Mouse (Mus musculus): ENCODE data around the gene Dmrta2. TPM values are rescaled to one million over a fixed set of nuclear protein-coding genes. Genes with fewer than 3 reads are reported as not detected.

Dmrta2 gene
- under 1 TPM; 0.37 to 0.62 TPM for total RNA-seq (2021)
- long read RNA-seq, experiment 1, result 0 reads
- long read RNA-seq, experiment 2, result 0 reads

GRCm38 (mm10) chr4:109977148-109978067 is at the start of gene Dmrta2:
Dmrta2 (plus strand) TSS chr4:109978053.
- no peak for DNase-seq (ENCODE audit: low spot score in 2 of 2)

- DNase-seq (ENCODE audit: low spot score in 2 of 2), result no peak
Measured at GRCm38 (mm10) chr4:109929058-109929457, 48.8 kb upstream of the Dmrta2 start.

- DNase-seq (ENCODE audit: low spot score in 2 of 2), result no peak
Measured at GRCm38 (mm10) chr4:109930445-109930844, 47.4 kb upstream of the Dmrta2 start.

DNA sequence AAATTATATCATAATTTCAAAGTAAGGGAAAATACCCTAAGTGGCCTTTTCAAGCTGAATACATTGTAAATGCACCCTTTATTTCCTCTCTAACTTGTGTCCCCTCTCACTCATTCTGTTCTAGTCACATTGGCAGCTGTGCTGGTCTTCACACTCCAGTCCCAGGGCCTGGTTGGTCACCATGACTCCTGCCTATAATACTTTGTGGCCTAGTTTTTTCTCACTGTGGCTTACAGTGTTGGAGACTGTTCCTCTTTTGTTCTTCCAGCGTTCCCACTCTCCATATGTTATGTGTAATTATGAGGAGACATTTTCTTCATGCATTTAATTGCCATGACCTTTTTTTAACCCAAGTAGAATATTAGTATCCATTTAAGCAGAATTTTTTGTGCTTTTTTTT is 46.9 kb upstream of the Dmrta2 start:
- DNase-seq (ENCODE audit: low spot score in 2 of 2), result no peak

DNA sequence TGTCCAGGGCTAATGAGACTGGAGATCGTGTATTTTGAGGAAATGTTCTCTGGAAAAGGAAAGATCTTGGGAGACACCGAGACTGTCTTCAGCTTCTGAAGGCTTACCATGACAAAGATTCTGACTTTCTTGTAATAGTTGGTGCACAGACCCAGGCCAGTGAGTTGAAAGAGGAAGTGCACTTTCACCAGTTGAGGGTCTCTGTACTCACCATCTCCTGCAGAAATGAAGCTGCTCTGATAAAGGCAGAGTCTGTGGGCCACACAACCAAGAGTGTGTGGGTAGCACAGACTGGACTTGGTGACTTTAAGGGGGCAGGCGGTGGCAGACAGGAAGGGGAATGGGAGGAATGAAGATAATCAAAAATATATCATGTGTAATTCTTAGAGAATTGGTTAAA is 41.3 kb upstream of the Dmrta2 start:
- DNase-seq (ENCODE audit: low spot score in 2 of 2), result no peak

- DNase-seq (ENCODE audit: low spot score in 2 of 2), result no peak
Measured at GRCm38 (mm10) chr4:109939291-109939690, 38.6 kb upstream of the Dmrta2 start.

GRCm38 (mm10) chr4:109945554-109945953 is 32.3 kb upstream of the Dmrta2 start:
- DNase-seq (ENCODE audit: low spot score in 2 of 2), result no peak

- no peak for DNase-seq (ENCODE audit: low spot score in 2 of 2)
Measured at GRCm38 (mm10) chr4:109949307-109949706, 28.5 kb upstream of the Dmrta2 start.

GRCm38 (mm10) chr4:109953509-109953908 is 24.3 kb upstream of the Dmrta2 start:
- no peak for DNase-seq (ENCODE audit: low spot score in 2 of 2)

- no peak for DNase-seq (ENCODE audit: low spot score in 2 of 2)
Measured at GRCm38 (mm10) chr4:109960201-109960935, 17.5 kb upstream of the Dmrta2 start.

DNA sequence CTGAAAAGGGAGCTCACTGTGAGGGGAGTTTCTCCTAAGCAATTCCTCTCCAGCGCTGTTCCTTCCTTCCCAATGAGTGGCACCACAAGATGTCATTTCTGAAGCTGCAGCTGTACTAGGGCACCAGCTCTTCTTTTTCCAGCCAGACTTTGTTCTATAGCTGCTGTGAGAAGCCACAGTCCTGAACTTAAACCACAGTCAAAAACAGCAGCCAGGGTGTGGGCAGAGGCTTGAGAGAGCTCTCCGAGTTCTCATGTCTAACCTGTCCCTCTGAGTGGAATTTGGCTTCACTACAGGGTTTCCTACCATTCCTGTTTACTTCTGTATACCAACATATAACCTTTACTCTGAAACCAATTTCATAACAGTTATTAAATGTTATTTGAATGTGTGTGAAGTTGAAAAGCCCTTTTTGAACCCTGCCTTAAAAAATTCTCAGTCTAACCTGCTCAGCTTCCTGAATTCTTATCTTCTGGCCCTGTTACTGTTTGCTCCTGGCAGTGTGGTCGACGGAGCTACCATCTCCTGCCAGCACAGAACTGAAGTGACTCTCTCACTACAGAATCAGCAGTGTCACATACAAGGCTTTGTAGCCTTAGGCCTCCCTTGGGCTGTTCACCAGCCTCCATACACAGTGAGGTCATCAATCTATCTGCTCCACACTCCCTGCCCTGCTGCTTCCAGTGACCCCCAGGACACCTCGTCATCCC is 14.1 kb upstream of the Dmrta2 start:
- no peak for DNase-seq (ENCODE audit: low spot score in 2 of 2)

- DNase-seq (ENCODE audit: low spot score in 2 of 2), result no peak
Measured at GRCm38 (mm10) chr4:109969561-109969960, 8.3 kb upstream of the Dmrta2 start.

DNA sequence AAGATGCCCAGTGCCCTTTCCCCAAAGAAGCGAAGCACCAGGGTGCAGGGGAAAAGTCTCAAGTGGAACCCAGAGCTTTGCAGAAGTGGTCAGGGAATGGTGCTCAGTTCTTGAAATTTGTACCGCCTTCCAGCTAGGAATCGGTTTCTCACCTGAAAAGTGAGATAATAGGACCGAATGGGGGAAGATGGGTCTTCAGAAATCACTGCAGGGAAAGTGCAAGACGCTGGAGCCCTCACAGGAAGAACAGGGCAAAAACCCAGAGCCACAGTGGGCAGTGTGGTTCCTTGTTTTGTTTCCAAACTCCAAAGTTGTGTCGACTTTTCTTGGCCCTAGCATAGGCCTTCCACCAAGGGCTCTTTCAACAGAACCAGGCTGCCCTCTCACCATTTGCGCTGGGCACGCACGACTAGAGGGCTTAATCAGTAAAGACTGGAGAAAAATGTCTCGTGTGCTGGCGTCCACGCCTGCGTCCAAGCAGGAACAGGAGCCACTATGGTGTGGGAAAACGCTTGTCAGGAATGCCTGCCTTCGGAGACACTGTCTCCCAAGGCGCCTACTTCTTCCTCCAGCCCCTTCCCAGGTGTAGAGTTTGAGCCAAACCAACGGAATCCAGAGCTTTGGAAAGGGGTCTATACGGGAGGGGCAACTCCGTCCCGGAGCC is 3.7 kb upstream of the Dmrta2 start:
- no peak for DNase-seq (ENCODE audit: low spot score in 2 of 2)

DNA sequence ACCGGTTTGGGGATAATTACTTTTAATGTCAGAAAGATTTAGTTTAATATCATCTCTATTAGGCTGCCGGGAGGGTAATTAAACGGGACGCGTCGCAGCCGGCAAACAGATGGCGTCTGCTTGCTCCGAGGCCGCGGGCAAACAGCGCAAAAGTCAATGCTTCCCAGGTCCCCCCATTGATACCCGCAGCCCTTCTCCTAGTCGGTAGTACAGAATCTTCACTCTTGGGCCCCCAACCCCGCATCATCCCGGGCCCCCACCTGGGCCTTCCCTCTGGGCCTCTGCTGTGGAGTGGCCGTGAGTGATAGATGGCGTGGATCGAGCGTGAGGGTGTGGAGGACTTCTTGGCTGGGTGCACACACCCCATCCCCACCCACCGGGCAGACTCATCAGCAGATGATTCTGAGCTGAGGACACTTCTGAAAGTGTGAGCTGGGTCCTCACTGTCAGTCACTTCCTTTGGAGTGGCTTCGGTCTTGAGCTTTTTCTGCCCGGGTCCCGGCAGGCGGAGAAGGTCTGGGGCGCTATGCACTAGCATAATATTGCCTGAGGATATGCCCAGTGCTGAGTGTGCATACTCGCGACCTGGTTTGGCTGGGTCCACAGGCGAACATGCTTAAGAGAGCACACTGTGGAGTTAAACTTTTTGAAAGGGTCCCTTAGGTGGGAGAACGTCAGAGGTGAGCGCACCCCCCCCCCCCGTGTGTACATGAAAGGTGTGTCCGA is 3.0 kb upstream of the Dmrta2 start:
- no peak for DNase-seq (ENCODE audit: low spot score in 2 of 2)

GRCm38 (mm10) chr4:109975381-109976240 is 2.2 kb upstream of the Dmrta2 start:
- DNase-seq (ENCODE audit: low spot score in 2 of 2), result no peak

DNA sequence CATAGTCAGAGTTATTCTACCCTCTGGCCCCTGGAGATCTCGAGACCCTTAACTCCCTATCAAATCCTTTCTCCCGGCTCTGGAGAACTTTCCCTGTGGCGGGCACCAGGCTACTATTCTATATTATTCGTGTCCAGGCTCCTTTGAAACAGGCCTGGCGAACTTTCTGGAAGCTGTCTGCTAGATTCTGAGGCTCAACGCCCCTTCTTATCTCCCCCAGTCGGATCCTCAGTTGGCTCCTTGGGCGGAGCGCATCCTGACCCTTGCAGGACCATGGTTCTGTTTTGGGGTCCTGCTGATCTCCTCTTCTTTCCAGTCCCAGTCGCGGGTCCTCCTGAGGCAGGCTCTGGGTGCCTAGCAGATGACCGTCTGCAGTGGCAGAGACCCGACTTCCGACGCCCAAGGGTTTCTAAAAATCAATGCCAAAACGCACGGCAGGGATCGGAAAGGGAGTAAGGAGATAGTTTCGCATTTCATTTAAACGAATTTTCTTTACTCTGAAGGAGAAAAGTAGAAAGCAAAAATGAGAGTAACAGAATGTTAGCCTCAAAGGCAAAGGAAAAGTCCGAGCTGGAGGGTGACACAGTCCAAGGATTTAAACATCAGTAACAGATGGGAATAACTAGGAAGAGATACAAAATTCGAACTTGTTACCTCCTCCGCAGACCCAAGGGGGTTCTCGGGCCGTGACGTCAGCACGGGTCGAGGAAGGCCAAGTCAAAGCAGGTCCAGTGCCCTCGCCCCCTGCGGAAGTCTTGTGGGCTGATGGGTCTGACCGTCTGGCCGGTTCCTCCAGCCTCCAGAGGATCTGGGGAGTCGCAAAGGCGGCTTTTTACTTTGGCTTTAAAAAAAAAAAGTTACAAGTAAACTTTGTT is 1.3 kb upstream of the Dmrta2 start:
- DNase-seq (ENCODE audit: low spot score in 2 of 2), result no peak

GRCm38 (mm10) chr4:109978068-109978857 is 410 bp downstream of the Dmrta2 start:
- no peak for DNase-seq (ENCODE audit: low spot score in 2 of 2)
